Mouse (Mus musculus): Measurements from ENCODE around the gene Lrrc7.

Lrrc7 gene

GRCm38 (mm10) chr3:158365801-158366200, 196.2 kb downstream of the Lrrc7 start:
- no peak for DNase-seq (ENCODE audit: low spot score)

GRCm38 (mm10) chr3:158362091-158362490, 199.9 kb downstream of the Lrrc7 start:
- DNase-seq (ENCODE audit: low spot score) = no peak

- DNase-seq (ENCODE audit: low spot score) = no peak
Measured at GRCm38 (mm10) chr3:158356706-158357105, 205.3 kb downstream of the Lrrc7 start.

DNA sequence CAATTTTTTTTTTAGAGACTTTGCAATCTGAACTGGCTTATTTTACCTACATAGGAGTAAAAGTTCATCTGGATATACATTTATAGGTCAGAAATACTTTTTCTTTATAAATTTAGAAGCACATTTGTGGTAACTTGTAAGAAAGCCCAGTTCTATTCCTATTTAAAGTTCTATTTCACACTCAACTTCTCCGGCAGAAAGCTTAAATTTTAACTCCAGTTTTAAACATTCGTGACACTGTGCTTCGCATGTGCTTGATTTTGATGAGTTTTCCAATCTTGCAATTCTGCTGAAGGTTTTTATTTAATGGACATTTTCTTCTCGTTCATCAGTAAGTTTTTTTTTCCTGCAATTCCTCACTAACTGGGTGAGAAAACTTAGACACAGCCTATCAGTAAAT, 205.8 kb downstream of the Lrrc7 start:
- DNase-seq (ENCODE audit: low spot score) = no peak

DNA sequence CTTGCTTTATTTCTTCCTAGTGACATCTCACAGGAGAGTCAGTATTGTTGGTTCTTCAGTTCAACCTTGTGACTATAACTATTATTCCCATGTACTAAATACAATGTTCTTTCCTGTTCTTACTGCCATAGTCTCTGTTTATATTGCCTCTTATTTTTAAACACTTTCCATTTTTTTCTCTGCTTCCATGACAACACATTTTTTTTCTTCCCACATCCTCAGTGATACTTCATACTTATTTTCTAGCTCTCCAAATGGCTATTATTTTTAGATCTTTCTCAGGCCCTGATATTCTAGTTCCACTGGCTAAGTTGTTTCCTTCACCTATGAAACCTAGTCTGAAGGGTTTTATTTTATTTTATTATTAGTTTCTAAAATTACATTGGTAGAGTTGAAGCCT, 221.2 kb downstream of the Lrrc7 start:
- DNase-seq (ENCODE audit: low spot score) = no peak

GRCm38 (mm10) chr3:158330085-158330484, 231.9 kb downstream of the Lrrc7 start:
- DNase-seq (ENCODE audit: low spot score) = no peak

DNA sequence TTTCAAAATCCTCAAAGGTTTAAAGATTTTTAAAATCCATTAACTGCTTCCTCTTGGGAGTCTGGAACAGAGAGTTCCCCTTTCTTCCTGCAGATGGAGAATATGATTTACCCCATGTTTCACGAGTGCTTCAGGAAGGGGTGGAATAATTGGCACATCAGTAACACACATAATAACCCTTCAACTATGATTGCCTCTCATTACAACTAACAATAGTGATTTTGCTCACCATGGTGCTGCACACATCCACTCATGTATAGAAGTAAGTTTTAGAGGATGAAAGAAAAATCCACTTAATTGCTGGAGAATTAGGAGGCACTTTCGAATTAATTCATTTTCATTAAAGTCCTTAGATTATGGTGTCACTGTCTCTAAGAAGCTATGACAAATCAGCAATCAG, 251.6 kb downstream of the Lrrc7 start:
- DNase-seq (ENCODE audit: low spot score) = no peak

DNA sequence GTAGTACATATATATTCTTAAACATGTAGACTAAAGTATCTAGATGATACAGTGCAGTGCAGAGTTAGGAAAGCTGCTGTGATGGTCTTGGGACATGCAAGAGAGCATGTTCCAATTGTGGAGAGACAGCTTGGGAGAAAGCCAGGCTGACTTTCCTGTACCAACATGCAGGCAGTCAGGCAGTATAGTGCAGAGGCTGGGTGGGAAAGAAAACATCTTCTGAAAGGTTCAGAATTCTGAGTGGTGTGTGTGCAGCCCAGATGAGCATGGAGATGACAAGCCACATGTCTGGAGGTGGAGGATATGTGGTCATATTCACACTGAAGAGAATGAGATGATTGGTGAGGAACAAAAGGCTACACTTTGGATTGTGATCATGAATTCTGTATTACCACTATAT, 254.6 kb downstream of the Lrrc7 start:
- no peak for DNase-seq (ENCODE audit: low spot score)

DNA sequence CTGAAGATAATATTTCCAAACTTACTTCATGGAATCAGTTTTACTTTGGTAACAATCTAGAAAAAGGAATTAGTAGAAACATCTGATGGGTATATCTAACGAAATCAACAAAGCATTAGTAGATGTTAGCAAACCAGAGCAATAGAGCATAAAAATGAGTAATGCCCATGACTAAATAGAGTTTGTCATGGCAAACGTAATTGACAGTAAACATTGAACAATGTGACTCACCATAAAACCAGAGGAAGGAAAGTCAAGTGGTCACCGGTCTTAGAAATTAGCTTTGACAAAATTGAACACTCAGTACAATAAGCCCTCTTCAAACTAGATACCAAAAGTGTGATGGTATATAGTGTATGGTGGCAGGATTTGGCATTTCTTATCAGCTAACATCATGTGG, 263.3 kb downstream of the Lrrc7 start:
- no peak for DNase-seq (ENCODE audit: low spot score)

DNA sequence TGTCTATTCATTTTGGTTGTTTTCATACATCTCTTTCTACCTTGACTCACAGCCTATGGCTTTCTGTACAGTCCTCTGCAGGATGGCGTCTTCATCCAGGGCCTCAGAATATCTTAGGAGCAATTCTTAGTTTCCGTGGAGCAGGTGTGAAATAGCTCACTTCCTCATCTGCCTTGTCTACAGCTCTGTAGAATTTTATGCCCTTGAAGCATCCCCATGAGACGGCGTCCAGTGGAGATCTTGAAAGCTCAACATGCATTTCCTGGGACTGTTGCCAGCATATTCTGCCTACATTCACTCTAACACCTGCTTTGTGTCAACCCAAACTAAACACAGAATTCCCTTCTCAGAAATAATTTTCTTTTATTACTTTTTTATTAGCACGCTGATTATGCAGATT, 267.0 kb downstream of the Lrrc7 start:
- DNase-seq (ENCODE audit: low spot score) = no peak

- DNase-seq (ENCODE audit: low spot score) = no peak
Measured at GRCm38 (mm10) chr3:158284431-158284830, 277.6 kb downstream of the Lrrc7 start.

- no peak for DNase-seq (ENCODE audit: low spot score)
Measured at GRCm38 (mm10) chr3:158278631-158279030, 283.4 kb downstream of the Lrrc7 start.

DNA sequence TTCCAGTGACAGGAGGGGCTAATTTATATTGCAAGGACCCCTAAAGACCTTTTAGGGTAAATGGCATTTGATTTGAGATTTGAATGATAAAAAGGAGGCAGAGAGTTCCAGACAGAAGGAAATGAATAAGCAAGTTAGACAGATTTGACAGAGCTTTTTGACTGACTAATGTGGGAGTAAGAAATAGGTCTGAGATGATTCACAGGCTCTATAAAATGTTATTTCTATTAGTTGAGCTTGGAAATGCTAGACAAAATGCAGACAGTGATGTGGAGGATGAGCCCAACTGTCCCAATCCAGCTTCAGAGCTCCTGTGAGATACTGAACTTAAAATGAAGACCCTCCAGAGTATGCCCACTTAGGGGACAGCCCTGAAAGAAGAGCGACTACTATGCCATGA, 289.3 kb downstream of the Lrrc7 start:
- no peak for DNase-seq (ENCODE audit: low spot score)

GRCm38 (mm10) chr3:158270887-158271286, 291.1 kb downstream of the Lrrc7 start:
- DNase-seq (ENCODE audit: low spot score) = no peak

GRCm38 (mm10) chr3:158252576-158252975, 309.4 kb downstream of the Lrrc7 start:
- DNase-seq (ENCODE audit: low spot score) = no peak

GRCm38 (mm10) chr3:158247672-158248071, 314.3 kb downstream of the Lrrc7 start:
- DNase-seq (ENCODE audit: low spot score) = no peak

- DNase-seq (ENCODE audit: low spot score) = no peak
Measured at GRCm38 (mm10) chr3:158210657-158211056, 351.4 kb downstream of the Lrrc7 start.

GRCm38 (mm10) chr3:158210026-158210425, 352.0 kb downstream of the Lrrc7 start:
- no peak for DNase-seq (ENCODE audit: low spot score)

- no peak for DNase-seq (ENCODE audit: low spot score)
Measured at GRCm38 (mm10) chr3:158207840-158208239, 354.2 kb downstream of the Lrrc7 start.

- no peak for DNase-seq (ENCODE audit: low spot score)
Measured at GRCm38 (mm10) chr3:158202776-158203175, 359.2 kb downstream of the Lrrc7 start.

GRCm38 (mm10) chr3:158195426-158195825, 366.6 kb downstream of the Lrrc7 start:
- DNase-seq (ENCODE audit: low spot score) = no peak

GRCm38 (mm10) chr3:158193229-158193628, 368.8 kb downstream of the Lrrc7 start:
- DNase-seq (ENCODE audit: low spot score) = no peak

DNA sequence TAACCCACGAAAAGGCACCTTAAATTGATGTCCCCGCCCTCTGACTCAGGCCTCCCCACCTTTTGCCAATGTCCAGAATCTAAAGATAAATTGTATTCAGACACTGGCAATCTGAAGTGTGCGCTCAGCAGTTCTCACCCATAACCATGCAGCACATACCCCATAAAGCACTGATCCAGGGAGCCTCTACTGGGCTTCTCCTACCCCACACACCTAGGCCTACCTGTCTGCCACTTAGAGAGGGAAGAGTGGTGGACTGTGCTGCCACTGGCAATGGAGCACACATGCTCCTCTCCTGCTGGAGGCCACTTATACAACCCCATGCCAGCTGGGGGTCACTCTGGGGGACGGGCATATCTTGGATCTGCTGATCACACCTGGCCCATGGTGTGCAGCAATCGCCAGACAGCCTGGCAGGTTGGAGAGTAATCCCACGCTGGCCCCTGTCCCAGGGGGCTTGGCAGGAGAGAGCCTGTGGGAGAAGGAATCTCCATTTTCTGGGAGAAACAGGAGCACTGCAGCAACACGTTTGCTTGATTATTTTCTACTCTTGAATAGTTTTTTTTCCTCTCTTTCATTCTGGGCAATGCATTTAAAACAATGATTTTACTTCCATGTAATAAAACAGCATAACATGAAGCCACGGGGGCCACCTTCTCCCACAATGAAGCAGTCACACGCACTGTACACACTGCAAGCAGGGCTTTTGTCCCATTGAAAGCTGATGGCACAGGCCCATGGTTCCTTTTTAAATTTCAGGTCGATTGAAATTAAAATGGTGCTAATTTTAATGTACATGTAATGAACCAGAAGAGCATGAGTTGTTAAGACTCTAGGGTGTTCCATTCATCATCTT, 386.9 kb downstream of the Lrrc7 start:
- DNase-seq (ENCODE audit: low spot score) = no peak

DNA sequence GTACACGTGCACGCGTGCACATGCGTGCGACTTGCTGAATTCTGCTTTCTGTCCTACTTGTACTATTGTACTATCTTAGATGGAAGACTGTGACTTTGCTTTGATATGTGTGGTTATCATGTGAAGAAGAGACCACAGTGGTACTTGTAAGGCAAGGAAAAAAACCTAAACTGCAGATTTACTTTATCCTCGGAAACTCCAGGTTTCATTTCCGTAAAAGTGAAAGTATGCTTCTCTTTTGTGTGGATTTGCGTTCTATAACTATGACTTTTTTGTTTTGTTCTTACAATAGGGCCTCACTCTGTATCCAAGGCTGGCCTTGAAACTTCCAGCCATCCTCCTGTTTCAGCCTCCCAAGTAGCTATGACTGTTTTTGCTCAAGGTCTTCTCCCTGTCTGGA, 392.8 kb downstream of the Lrrc7 start:
- DNase-seq (ENCODE audit: low spot score) = no peak
